In the genomic region with DNA sequence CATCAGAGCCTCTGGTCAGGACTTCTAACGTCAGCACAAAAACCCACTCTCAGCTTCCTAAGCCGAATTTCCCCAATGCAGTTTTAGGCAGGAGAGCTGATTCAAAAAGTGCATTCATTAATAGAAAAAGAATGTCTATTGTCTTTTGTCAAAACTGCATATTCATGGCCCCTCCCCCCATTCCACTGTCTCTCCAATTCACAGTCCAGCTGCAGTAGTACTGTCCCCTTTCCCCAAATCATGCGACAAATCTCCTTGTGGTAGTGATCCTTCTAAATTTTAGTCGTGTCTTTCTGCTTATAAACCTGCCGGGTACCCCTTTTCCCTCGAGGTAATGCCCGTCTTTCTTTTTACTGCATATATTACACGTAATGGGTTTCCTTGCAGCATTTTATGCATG, we compare ENCODE assay signal across 11 mouse cellular contexts. TPM values are rescaled to one million over a fixed set of nuclear protein-coding genes. Genes with fewer than 3 reads are reported as not detected.
DNase-seq lines count a peak whose midpoint lies in the region; ATAC-seq and TF ChIP-seq lines count a peak whose summit lies in the region.
"Had no signal": no experiment of that assay in that cellular context is flagged by ENCODE, and none has a peak within 500 bp of the region (broad histone marks: within the 10 kb centered on the region; RNA-seq: fewer than 3 reads in every experiment).

No protein-coding gene starts in this region.

- intact Hi-C loops in left cerebral cortex, postnatal 36 days (cut with DNase I) = loop anchor here (5.0 kb wide), 1 partner anchor 36 kb away; no protein-coding TSS in a partner anchor

- H3K4me1 ChIP-seq in forebrain, postnatal 0 days (ENCODE audit: insufficient read depth) = 0 out of 2 replicates have a peak, but pooled peaks cover 5% of the 10 kb centered on the region
- H3K4me1 ChIP-seq in midbrain, embryonic 13.5 days (replicated peaks) = peaks cover 16% of the 10 kb centered on the region

- no peak for ATAC-seq in forebrain, postnatal 0 days
- ATAC-seq in midbrain, embryonic 13.5 days = no peak

- H3K27me3 ChIP-seq in forebrain, postnatal 0 days (ENCODE audit: insufficient read depth, low read length) = no peaks in the 10 kb centered on the region
- no peaks in the 10 kb centered on the region for H3K27me3 ChIP-seq in midbrain, embryonic 13.5 days

- H3K9me3 ChIP-seq in forebrain, postnatal 0 days (ENCODE audit: low read length) = no peaks in the 10 kb centered on the region
- H3K9me3 ChIP-seq in midbrain, embryonic 13.5 days = no peaks in the 10 kb centered on the region

- no peak for TF ChIP-seq CTCF in forebrain, postnatal 0 days (IDR thresholded peaks at IDR 0.05; ENCODE audit: low read depth)

- 47% methylated on average over 8 of the region's 8 CpGs for WGBS in forebrain, postnatal 0 days
- 49% methylated on average over 8 of the region's 8 CpGs for WGBS in midbrain, embryonic 13.5 days

- peaks cover 23% of the 10 kb centered on the region for H3K36me3 ChIP-seq in forebrain, postnatal 0 days (ENCODE audit: insufficient read depth)
- peaks cover 32% of the 10 kb centered on the region for H3K36me3 ChIP-seq in midbrain, embryonic 13.5 days

- H3K27ac ChIP-seq in forebrain, postnatal 0 days (ENCODE audit: low read depth, low read length) = peak overlapping the region; percentile 21; the same call in 1 of the 2 replicates
- H3K27ac ChIP-seq in midbrain, embryonic 13.5 days = peak overlapping the region; percentile 56; the same call in 1 of the 2 replicates

- peak; percentile 45 for DNase-seq in layer of hippocampus, adult 11-12 months (ENCODE audit: low spot score)
- DNase-seq in layer of hippocampus, postnatal 10 days (ENCODE audit: low spot score in 2 of 2) = no peak
- DNase-seq in Muller cell, postnatal 12 days (ENCODE audit: inconsistent ontology term) = peak; percentile 70
- DNase-seq in forebrain, postnatal 0 days = no peak
- no peak for DNase-seq in adrenal gland, adult 18-20 months (ENCODE audit: low spot score in 2 of 2)
- DNase-seq in kidney, postnatal 10 days = no peak
- no peak for DNase-seq in left cerebral cortex, postnatal 36 days (ENCODE audit: low spot score in 2 of 2)
- DNase-seq: spleen, adult 18-20 months; thymus, postnatal 4 days had no signal

- H3K4me3 ChIP-seq in forebrain, postnatal 0 days (ENCODE audit: low read depth, low read length) = peak overlapping the region; percentile 24
- H3K4me3 ChIP-seq in midbrain, embryonic 13.5 days (replicated peaks) = 0 out of 2 replicates have a peak overlapping the region, but pooled peaks have one; percentile 24

- peak overlapping the region; percentile 39; the same call in 1 of the 2 replicates for H3K9ac ChIP-seq in forebrain, postnatal 0 days
- H3K9ac ChIP-seq in midbrain, embryonic 13.5 days (replicated peaks) = no peak overlapping the region

- H3K4me2 ChIP-seq in forebrain, postnatal 0 days (ENCODE audit: low read depth) = peak overlapping the region; percentile 53
- H3K4me2 ChIP-seq in midbrain, embryonic 13.5 days (replicated peaks) = peak overlapping the region; percentile 58

RNA-seq across cellular contexts. Expression of gene Slc2a1, which starts 30.3 kb away (rescaled TPM):
- 10 to 100 TPM; 53.4 to 60.4 TPM for total RNA-seq in layer of hippocampus, postnatal 10 days (2021)
- total RNA-seq in forebrain, postnatal 0 days (2014; rRNA removed) = 53.6 and 64.8 TPM in 2 replicates
- 41.4 and 43.1 TPM in 2 replicates for polyA plus RNA-seq in forebrain, postnatal 0 days (2015; fragmentation: Nextera tagmentation; extraction: Ambion mirVana)
- 88.6 and 104 TPM in 2 replicates for polyA plus RNA-seq in midbrain, embryonic 13.5 days (2015; fragmentation: Nextera tagmentation; extraction: Ambion mirVana)
- total RNA-seq in adrenal gland, adult 18-20 months (2021) = 10 to 100 TPM; 20.9 to 29.3 TPM
- total RNA-seq in left cerebral cortex, postnatal 36 days (2021) = 100 to 1,000 TPM; 107 to 126 TPM

RNA-seq across cellular contexts. Expression of gene Zfp691, which starts 35.2 kb away (rescaled TPM):
- 1 to 10 TPM; 6.2 to 7.7 TPM for total RNA-seq in layer of hippocampus, postnatal 10 days (2021)
- 6.5 and 7.2 TPM in 2 replicates for total RNA-seq in forebrain, postnatal 0 days (2014; rRNA removed)
- 1.2 and 2.2 TPM in 2 replicates for polyA plus RNA-seq in forebrain, postnatal 0 days (2015; fragmentation: Nextera tagmentation; extraction: Ambion mirVana)
- 9.9 and 10.3 TPM in 2 replicates for polyA plus RNA-seq in midbrain, embryonic 13.5 days (2015; fragmentation: Nextera tagmentation; extraction: Ambion mirVana)
- 10 to 100 TPM; 12.0 to 19.4 TPM for total RNA-seq in adrenal gland, adult 18-20 months (2021)
- total RNA-seq in left cerebral cortex, postnatal 36 days (2021) = 1 to 10 TPM; 6.9 to 8.6 TPM

RNA-seq across cellular contexts. Expression of gene Ermap, which starts 51.0 kb away (rescaled TPM):
- total RNA-seq in layer of hippocampus, postnatal 10 days (2021) = under 1 TPM; 0.30 to 0.78 TPM
- total RNA-seq in forebrain, postnatal 0 days (2014; rRNA removed) = 0.15 and 0.33 TPM in 2 replicates
- polyA plus RNA-seq in forebrain, postnatal 0 days (2015; fragmentation: Nextera tagmentation; extraction: Ambion mirVana) = 0.24 and 0.36 TPM in 2 replicates
- 1.5 and 1.7 TPM in 2 replicates for polyA plus RNA-seq in midbrain, embryonic 13.5 days (2015; fragmentation: Nextera tagmentation; extraction: Ambion mirVana)
- total RNA-seq in adrenal gland, adult 18-20 months (2021) = under 1 TPM; 0.06 to 0.10 TPM
- total RNA-seq in left cerebral cortex, postnatal 36 days (2021) = under 1 TPM; 0.44 to 0.75 TPM
- polyA plus RNA-seq: liver, adult 2 months had no signal

RNA-seq across cellular contexts. Expression of gene Svbp, which starts 56.3 kb away (rescaled TPM):
- 10 to 100 TPM; 33.6 to 36.7 TPM for total RNA-seq in layer of hippocampus, postnatal 10 days (2021)
- 124 and 139 TPM in 2 replicates for total RNA-seq in forebrain, postnatal 0 days (2014; rRNA removed)
- polyA plus RNA-seq in forebrain, postnatal 0 days (2015; fragmentation: Nextera tagmentation; extraction: Ambion mirVana) = 227 and 298 TPM in 2 replicates
- polyA plus RNA-seq in midbrain, embryonic 13.5 days (2015; fragmentation: Nextera tagmentation; extraction: Ambion mirVana) = 227 and 237 TPM in 2 replicates
- 10 to 100 TPM; 13.8 to 17.0 TPM for total RNA-seq in adrenal gland, adult 18-20 months (2021)
- 10 to 100 TPM; 18.5 to 20.5 TPM for total RNA-seq in left cerebral cortex, postnatal 36 days (2021)

Comparison
In these comparisons a context has a peak if more than half of its experiments do, and no peak if none do; other contexts are left out.
1. DNase-seq: peak in layer of hippocampus, adult 11-12 months (single experiment) and Muller cell, postnatal 12 days (single experiment); none in layer of hippocampus, postnatal 10 days (0 of 2), forebrain, postnatal 0 days (single experiment), adrenal gland, adult 18-20 months (0 of 2), kidney, postnatal 10 days (single experiment) and left cerebral cortex, postnatal 36 days (0 of 2).